Mouse (Mus musculus) small intestine, adult 10 weeks (tissue): ENCODE measurements around the gene Cldn18. TPM values are rescaled to one million over a fixed set of nuclear protein-coding genes. Genes with fewer than 3 reads are reported as not detected.

Experiments used
- polyA plus RNA-seq: library from polyadenylated mRNA; stranded (reverse); fragments of 350-450 nt; fragmentation: Illumina TruSeq; extraction: RNeasy Lipid Tissue Mini Kit (QIAGEN cat#74804); gene quantifications from one replicate; pipeline ENCODE4 v1.2.3, GENCODE M21; 2014; ENCODE audit warnings: low replicate concordance

The Cldn18 gene
- not detected for polyA plus RNA-seq

GRCm38 (mm10) chr9:99717134-99717533 lies at the start of gene Cldn18:
Gene Cldn18, minus strand, starts transcription at chr9:99717267.

Other genes starting within 250 kb of the Cldn18 start
- gene Armc8, start 148.4 kb downstream of the Cldn18 start, polyA plus RNA-seq: 48.9 TPM
- 14.8 TPM for gene Dbr1, start 141.5 kb downstream of the Cldn18 start, polyA plus RNA-seq
- gene A4gnt, start 104.8 kb downstream of the Cldn18 start, polyA plus RNA-seq: 0.93 TPM
- 0.22 TPM for gene Dzip1l, start 87.8 kb downstream of the Cldn18 start, polyA plus RNA-seq
- not detected for gene Sox14, start 158.9 kb upstream of the Cldn18 start, polyA plus RNA-seq